Mouse (Mus musculus) brain, embryonic 14.5 days (tissue): ENCODE measurements around the gene Arrdc2. TPM values are rescaled to one million over a fixed set of nuclear protein-coding genes. Genes with fewer than 3 reads are reported as not detected.

Source experiments
- DNase-seq: peaks from one replicate; pipeline ENCODE4 v3.0.0-alpha.2; 2011; ENCODE audit warnings: low read depth
- CTCF ChIP-seq: fragments of 200-500 bp; IDR thresholded peaks from 2 replicates; pipeline ENCODE4 v1.5.1; 2012; ENCODE audit warnings: inconsistent platforms, mild to moderate bottlenecking, moderate library complexity, borderline replicate concordance; ENCODE audit not compliant: insufficient read depth, insufficient read length; ENCODE audit errors: extremely low read depth
- POLR2A ChIP-seq: fragments of 200-500 bp; IDR thresholded peaks from 2 replicates; pipeline ENCODE4 v1.6.1; 2012; ENCODE audit warnings: mild to moderate bottlenecking, inconsistent platforms, borderline replicate concordance; ENCODE audit not compliant: poor library complexity, insufficient read depth, insufficient read length, severe bottlenecking; ENCODE audit errors: extremely low read depth
- polyA plus RNA-seq: library from polyadenylated mRNA; depleted of rRNA; stranded (reverse); fragments of >200 nt; gene quantifications from 2 replicates; pipeline ENCODE4 v1.2.3, GENCODE M21; 2012

The Arrdc2 gene
- polyA plus RNA-seq, 1 experiment = 27.2 TPM

DNA sequence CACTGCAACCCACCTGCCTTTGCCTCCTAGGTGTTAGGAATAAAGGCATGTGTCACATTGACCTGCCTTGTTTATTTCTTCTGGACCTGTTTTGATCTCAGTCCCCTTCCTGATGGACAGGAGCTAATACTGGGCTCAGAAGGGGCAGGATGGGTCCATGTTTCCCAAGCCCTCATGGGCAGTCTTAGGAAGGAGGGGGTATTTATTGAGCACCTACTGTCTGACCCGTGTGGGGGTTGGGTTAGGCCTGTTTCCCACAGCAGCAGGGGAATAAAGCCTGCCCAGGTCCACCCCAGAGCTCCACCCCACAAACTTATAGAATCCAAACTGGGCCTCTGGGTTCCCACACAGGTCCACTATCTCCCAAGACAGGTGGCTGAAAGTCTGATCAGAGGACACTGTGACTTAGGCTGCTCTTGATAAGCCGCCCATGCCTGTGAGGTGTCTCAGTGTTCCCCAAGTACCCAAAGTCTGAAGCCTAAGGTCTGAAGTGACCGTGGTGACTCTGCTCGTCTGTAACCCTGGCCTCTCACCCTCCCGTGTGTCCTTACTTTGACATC is 3.8 kb upstream of the Arrdc2 start:
- no peak for DNase-seq
- TF ChIP-seq POLR2A (no peak), CTCF (no peak)

DNA sequence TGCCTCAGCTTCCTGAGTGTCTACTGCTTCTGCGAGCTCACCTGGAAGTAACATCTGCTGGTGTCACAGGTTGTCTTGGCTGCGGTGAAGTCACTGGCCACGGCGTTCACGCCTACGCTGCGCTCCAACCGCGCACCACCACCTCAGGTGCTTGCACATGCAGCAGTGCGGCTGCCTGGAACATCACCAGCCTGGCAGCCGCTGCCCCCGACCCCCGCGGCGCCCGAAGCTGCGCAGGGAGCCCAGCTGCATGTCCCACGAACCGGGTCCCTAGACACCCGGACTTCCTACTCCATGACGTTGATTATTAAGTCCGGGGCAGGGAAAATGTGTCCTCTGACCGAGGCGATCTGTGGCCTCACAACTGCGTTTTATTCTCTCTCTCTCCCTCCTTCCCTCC is 3.0 kb upstream of the Arrdc2 start:
- TF ChIP-seq POLR2A = no peak
- TF ChIP-seq CTCF = no peak
- no peak for DNase-seq

DNA sequence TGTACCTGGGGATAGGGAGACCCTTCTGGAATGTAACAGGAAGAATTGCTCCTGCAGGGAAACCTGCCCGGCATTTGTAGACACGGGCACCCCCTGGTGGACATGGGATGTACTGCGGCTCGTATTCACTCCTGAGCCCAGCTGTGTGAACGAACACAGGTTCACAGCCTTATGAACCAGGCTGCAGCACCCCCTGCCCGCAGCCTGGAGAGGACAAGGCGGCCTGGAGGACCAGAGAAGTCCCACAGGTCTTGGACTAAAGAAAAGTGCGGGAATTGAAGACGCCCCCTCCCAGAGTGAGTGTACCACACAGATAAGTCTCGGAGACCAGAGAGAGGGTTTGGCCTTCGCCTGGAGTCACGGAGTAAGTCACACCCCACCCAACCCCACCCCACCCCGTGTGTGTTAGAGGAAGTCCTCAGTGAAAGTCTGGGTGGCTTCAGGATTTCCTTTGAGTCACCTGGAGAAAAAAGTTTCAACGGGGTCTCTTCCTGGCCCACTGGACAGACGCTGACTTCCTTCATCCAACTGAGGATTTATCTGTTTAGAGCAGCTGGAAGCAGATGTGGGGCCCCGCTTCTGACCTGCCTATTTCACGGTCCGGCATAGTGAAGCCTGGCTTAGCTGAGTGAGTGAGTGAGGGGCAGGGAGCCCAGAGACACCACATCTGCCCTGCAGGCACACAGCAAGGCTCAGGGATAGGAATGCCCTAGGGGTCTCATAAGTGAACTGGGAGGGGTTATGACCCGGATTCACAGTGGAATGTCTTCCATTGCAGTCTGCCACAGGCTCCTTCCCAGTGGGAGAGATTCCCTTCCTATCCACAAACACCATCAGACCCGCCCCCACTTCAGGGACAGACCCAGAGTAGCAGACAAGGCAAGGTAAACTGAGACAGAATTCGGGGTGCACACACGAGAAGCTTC is 1.9 kb upstream of the Arrdc2 start:
- DNase-seq = peak; percentile 87
- TF ChIP-seq POLR2A = no peak
- peak; percentile 96 for TF ChIP-seq CTCF

DNA sequence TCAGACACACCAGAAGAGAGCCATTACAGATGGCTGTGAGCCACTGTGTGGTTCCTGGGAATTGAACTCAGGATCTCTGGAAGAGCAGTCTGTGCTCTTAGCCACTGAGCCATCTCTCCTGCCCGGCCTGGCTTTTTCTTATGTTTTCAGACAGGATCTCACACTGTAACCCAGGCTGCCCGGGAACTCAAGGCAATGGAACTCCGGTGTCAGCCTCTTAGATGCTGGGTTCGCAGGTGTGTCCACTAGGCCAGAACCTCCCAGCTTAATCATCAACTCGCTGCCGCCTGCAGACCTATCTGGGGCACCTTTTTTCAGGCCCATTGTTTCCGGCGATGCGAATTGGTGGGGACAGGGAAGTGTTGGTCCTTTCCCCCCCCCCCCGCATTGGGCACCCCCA is 1.1 kb upstream of the Arrdc2 start:
- no peak for DNase-seq
- no peak for TF ChIP-seq POLR2A
- TF ChIP-seq CTCF = no peak

DNA sequence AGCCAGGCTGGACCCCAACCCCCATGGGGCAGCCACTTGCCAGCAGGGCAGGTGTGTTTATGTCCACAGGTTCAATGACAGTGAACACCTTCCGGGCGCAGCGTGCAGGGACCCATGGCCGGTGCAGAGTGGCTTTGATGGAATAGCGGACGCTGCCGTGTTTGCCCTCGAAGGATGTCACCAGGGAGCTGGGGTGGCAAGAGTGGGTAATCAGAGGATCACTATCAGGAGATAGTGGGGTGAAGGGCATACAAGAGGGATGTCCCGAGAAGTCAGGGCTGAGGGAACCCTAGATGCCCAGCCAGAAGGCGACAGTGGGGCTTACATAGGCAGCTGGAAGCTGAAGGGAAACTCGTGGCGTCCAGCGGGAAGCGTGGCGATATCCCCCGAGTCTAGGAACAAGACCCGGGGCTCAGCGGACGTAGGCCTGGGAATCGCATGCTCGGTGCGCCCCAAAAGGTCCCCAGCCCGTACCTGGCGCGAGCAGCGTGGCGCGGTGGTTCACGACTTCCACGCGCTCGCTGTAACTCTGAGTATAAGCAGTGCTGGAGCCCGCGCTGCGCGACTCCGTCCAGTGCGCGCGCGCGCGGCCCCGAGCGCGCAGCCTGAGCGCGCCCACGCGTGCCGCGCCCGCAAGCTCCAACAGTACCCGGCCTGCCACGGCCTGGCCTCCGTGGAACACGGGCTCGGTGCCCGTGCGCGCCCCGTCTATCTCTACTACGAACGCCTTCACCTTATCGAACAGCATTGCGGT is 689 bp downstream of the Arrdc2 start:
- no peak for TF ChIP-seq CTCF
- TF ChIP-seq POLR2A = no peak
- peak; percentile 26 for DNase-seq

DNA sequence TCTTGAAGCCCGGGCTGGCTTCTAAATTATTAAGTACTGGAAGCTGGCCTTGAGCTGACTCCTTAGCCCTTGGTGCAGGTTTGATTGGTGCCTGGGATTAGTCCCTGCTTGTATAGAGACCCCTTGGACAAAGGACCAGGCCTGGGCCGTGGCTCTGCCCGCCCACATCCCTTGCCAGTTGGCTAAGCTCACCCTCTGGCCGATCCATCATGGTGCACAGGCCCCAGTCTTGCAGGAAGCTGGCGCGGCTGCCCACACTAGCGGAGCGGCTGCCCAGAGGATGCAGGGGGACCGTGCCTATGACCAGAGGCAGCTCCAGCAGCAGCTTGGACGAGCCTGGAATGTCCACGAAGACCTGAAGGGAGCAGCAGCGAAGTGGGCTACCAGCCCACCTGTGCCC is 2.9 kb downstream of the Arrdc2 start:
- no peak for DNase-seq
- TF ChIP-seq CTCF (no peak), POLR2A (no peak)

DNA sequence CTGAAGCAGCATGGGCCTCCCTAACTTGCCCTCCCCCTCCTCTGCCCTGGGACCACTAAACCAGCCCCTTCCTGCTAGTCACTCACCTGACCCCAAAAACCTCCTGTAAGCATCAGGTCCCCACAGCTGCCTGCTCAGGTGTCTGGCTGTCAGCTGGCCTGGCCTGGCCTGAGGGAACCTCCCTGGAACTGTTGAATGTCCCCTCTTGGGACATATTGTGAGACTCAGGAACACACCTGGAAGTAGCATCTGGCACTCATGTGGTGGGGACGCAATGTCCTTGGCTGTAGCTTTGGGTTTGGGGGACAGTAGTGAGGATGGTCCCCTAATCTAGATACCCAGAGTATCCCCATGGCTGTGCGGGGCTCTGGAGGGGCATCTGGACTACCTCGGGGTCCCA is 5.4 kb downstream of the Arrdc2 start:
- TF ChIP-seq CTCF (no peak), POLR2A (no peak)
- DNase-seq = no peak

DNA sequence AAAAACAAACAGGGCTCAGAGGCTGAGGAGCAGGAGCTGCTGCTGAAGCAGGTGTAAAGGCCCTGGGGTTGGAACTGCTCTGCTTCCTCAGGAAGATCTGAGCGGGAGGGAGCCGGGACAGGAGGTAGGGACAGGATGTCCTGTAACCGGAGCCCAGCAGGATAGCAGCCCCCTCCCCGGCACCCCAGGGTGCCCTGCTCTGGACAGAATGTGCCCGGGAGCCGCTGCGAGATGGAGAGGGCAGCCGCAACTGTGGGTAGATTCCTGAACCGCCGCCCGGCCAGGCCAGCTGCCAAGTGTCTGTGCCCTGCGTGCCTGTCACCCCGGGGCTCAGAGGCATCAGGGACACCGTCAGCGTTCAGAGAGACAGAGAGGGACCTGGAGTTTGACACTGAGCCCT is 6.0 kb downstream of the Arrdc2 start:
- no peak for DNase-seq
- TF ChIP-seq CTCF = no peak
- TF ChIP-seq POLR2A = no peak

DNA sequence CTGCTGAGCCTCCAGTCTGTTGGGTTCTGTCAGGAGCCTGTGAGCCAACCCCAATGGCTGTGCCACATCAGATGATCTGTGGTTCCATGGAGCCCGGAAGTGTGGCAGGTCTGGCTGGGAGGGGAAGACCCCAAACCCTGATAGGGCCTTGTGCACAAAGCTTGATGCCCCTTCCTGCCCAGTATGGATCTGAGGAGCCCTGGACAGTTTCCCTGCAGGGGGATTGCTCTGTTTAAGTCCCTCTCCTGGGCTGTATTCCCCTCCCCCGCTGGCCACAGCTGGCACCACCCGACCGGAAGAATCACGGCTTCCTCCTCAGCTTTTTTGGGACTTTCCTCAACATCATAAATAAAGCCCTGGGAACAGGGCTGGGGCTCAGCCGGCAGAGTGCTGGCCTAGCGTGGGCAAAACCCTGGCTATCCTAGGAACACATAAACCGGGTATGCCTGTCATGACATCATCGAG is 6.5 kb downstream of the Arrdc2 start:
- DNase-seq = no peak
- no peak for TF ChIP-seq POLR2A
- TF ChIP-seq CTCF = no peak

DNA sequence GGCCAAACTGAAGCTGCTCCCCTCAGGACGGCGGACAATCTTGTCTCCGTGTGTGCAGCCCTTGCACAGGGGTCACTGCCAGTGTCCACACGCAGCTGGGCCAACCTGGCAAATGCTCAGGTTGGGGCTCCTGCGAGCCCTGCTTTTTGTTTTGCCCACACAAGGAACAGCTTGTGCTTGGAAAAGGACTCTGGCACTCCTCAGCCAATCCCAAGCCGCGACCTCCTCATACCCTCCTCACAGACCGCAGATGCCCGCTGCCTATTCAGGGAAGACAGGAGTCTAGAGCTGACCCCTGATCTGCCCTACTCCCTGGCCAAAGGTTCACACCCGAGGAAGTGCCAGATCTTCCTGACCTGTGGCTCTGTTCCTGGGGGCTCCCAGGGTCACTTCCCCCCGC is 7.1 kb downstream of the Arrdc2 start:
- TF ChIP-seq CTCF = no peak
- no peak for TF ChIP-seq POLR2A
- DNase-seq = no peak

DNA sequence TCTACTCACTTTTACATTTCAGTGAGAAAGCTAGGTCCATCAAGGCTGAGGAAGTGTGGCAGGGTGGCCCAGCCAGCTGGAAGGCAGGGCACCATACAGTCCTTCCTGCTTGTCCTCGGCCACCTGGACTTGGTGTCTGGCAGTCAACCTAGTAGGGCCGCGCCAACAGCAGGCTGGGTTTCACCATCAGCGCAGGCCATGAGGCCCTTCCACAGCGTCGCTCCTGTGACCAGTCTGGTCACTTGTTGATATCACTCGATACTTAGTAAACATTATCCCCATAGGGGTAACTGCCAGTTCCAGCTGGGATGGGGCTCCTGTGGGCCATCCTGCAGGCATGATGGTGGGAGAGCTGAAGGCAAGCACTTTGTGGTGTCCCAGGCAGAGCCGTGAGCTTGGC is 8.0 kb downstream of the Arrdc2 start:
- TF ChIP-seq CTCF (no peak), POLR2A (no peak)
- no peak for DNase-seq

DNA sequence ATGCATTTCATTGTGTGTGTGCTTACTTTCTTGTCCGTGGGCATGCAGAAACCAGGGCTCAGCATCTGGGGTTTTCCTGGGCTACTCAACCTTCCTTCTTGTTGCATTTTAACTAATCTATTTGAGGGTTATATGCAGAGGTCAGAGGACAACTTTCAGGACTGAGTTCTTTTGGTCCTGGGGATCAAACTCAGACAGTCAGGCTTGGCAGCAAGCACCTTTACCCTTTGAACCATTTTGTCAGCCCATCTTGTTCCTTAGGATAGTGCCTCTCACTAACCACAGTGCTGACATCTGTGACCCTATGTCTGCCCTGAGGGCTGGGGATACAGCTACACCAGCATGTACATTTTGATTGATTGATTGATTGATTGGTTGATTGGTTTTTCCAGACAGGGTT is 11.7 kb downstream of the Arrdc2 start:
- TF ChIP-seq CTCF = no peak
- TF ChIP-seq POLR2A = no peak
- no peak for DNase-seq

DNA sequence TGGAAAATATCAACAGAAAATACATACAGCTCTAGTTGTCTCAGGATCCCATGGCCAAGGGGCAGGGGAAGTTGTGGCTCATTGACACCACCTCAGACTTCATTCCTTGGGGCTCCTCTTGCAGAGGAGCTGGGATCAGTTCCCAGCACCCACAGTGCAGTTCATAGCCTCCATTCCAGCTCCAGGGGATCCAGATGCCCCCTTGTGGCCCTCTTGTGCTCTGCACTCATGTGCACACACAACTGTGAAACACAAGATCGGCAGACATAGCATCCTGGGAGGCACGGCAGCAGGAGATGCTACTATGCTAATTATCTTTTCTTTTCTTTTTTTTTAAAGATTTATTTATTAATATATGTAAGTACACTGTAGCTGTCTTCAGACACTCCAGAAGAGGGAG is 12.5 kb downstream of the Arrdc2 start:
- no peak for DNase-seq
- TF ChIP-seq CTCF (no peak; the same call in 1 of the 2 replicates), POLR2A (no peak)
